Mouse (Mus musculus): ENCODE measurements around the gene A030003K21Rik. TPM values are rescaled to one million over a fixed set of nuclear protein-coding genes. Genes with fewer than 3 reads are reported as not detected.
"Not testable (repeated sequence)": the region's sequence is repeated elsewhere in the genome, so short reads cannot be mapped to it uniquely, and the experiment has no call there.

The A030003K21Rik gene
- not detected in 2 replicates for polyA plus RNA-seq (2012; ENCODE audit: insufficient read depth, insufficient read length, missing spikeins)

- H3K4me1 ChIP-seq (ENCODE audit: control insufficient read depth, insufficient read depth, insufficient read length, low read length) = not testable (repeated sequence)
Observed at GRCm38 (mm10) chr1:82943295-82943694, at the start of gene A030003K21Rik. A030003K21Rik (minus strand) TSS chr1:82943388.

GRCm38 (mm10) chr1:82992093-82992492, 48.9 kb upstream of the A030003K21Rik start:
- no peaks in the 10 kb centered on the region for H3K4me1 ChIP-seq (ENCODE audit: control insufficient read depth, insufficient read depth, insufficient read length, low read length)
- no peak overlapping the region for H3K4me3 ChIP-seq (ENCODE audit: insufficient read depth, low read depth, low read length)
- H3K27ac ChIP-seq (replicated peaks; ENCODE audit: low read depth, low read length) = no peak overlapping the region

More at GRCm38 (mm10) chr1:82943295-82943694, at the start of gene A030003K21Rik:
- not testable (repeated sequence) for H3K27ac ChIP-seq (replicated peaks; ENCODE audit: low read depth, low read length); H3K4me3 ChIP-seq (ENCODE audit: insufficient read depth, low read depth, low read length)

DNA sequence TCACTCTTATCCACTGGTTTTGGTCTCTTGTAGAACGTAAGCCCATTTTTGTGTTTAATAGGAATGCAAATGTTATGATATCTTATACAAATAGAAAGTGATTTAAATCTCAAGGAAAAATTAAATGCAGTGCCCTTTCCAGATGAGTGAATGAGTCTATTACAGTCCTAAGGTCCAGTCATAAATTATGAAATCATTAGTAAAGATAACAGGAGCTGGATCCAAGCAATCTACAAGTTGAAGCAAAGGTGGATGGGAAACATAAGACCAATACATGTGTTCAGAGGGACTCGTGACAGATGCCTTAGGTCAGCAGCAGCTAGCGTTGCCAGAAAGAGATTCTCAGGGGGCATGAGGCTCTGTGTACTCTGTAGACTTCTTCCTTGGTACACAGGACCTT, 48.4 kb upstream of the A030003K21Rik start:
- Histone ChIP-seq H3K4me1 (ENCODE audit: control insufficient read depth, insufficient read depth, insufficient read length, low read length) (no peaks in the 10 kb centered on the region), H3K27ac (replicated peaks; ENCODE audit: low read depth, low read length) (no peak overlapping the region), H3K4me3 (ENCODE audit: insufficient read depth, low read depth, low read length) (no peak overlapping the region)

- Histone ChIP-seq H3K27ac (replicated peaks; ENCODE audit: low read depth, low read length) (no peak overlapping the region), H3K4me1 (ENCODE audit: control insufficient read depth, insufficient read depth, insufficient read length, low read length) (no peaks in the 10 kb centered on the region), H3K4me3 (ENCODE audit: insufficient read depth, low read depth, low read length) (no peak overlapping the region)
Observed at GRCm38 (mm10) chr1:82991062-82991461, 47.9 kb upstream of the A030003K21Rik start.

DNA sequence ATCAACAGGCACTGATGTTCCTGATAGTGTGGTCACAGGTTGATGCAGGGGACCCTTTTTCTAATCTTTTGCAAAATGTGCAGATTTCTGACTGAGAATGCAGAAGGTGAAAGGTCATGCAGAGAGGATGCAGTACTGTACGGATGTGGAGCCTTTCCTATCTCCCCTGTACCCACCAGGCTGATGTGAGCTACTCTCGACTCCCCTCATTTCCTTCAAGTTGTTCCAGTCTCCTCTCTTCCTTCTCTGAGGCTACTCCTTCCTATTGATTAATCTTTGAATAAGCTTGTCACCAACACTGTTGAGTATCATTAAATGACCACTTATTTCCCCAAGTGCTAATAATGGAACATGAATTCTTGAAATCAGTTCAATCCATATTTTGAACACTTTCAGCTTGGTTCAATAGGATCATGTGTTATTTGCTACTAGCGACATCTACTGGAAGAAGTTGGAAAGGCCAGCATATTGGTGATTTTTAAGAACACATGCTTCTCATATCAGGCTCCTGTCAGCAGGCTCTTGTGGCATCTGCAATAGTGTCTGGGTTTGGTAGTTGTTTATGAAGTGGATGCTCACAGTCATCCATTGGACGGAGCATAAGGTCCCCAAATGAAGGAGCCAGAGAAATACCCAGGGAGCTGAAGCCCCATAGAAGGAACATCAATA, 44.5 kb upstream of the A030003K21Rik start:
- Histone ChIP-seq H3K4me1 (ENCODE audit: control insufficient read depth, insufficient read depth, insufficient read length, low read length) (no peaks in the 10 kb centered on the region), H3K4me3 (ENCODE audit: insufficient read depth, low read depth, low read length) (no peak overlapping the region), H3K27ac (replicated peaks; ENCODE audit: low read depth, low read length) (no peak overlapping the region)

DNA sequence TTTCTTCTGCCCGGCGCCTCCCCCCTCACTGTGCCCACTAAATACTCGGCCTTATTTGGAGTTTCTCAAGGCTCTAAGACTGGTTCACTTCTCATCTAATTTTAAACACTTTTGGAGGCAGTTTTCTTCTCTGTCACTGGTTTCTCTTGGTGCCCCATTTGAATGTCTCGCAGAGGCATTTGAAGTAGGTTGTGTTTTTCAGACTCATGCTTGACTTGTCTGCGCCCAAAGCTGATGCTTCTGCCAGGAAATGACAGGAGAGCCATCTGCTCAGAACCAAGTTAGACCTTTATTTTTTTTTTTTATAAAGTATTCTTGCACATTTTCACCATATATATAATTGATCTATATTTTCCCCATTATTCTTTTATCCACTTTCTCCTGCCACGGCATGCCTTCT, 43.5 kb upstream of the A030003K21Rik start:
- H3K4me3 ChIP-seq (ENCODE audit: insufficient read depth, low read depth, low read length) = no peak overlapping the region
- no peaks in the 10 kb centered on the region for H3K4me1 ChIP-seq (ENCODE audit: control insufficient read depth, insufficient read depth, insufficient read length, low read length)
- no peak overlapping the region for H3K27ac ChIP-seq (replicated peaks; ENCODE audit: low read depth, low read length)

DNA sequence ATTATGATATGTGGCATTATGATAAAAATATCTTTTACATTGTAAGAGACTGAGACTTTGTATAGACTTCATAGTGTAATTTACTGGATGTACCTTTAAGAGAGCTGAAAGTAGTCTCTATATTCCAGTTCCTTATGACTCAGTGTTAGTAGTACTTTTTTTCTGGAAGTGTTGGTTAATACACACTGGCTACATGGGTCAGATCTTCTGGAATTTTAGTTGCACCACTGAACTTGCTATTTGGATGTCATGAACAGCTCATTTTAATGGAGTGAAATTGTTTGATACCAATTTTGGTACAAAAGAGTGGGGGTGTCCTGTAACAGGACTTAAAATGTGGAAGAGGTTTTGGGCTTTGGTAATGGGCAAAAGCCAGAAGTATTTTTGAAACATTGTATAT, 34.7 kb upstream of the A030003K21Rik start:
- no peak overlapping the region for H3K4me3 ChIP-seq (ENCODE audit: insufficient read depth, low read depth, low read length)
- peaks cover 6% of the 10 kb centered on the region; the same call in 1 of the 2 replicates for H3K4me1 ChIP-seq (ENCODE audit: control insufficient read depth, insufficient read depth, insufficient read length, low read length)
- no peak overlapping the region for H3K27ac ChIP-seq (replicated peaks; ENCODE audit: low read depth, low read length)

- no peak overlapping the region for H3K4me3 ChIP-seq (ENCODE audit: insufficient read depth, low read depth, low read length)
Observed at GRCm38 (mm10) chr1:82975750-82976149, 32.6 kb upstream of the A030003K21Rik start.

DNA sequence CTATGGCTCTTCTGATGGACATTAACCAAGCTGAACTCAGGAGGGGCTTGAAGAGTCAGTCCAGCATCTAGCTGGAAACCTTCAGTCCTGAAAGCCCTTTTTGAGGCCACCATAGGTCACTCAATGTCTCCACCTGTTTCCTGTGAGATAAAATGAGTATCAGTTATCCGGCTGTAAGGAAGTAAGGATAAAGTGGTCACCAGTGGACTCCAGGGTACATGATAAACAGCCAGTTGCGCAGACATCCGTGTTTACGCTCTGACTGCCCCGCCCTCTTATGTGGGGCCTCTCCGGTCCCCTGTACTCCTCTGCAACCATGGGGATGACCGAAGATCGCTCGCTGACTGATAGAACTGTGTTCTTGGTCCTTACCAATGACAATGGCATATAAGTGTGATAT, 31.2 kb upstream of the A030003K21Rik start:
- Histone ChIP-seq H3K27ac (replicated peaks; ENCODE audit: low read depth, low read length) (no peak overlapping the region), H3K4me3 (ENCODE audit: insufficient read depth, low read depth, low read length) (no peak overlapping the region), H3K4me1 (ENCODE audit: control insufficient read depth, insufficient read depth, insufficient read length, low read length) (peaks cover 6% of the 10 kb centered on the region; the same call in 1 of the 2 replicates)

More at GRCm38 (mm10) chr1:82975750-82976149, 32.6 kb upstream of the A030003K21Rik start:
- H3K27ac ChIP-seq (replicated peaks; ENCODE audit: low read depth, low read length) = no peak overlapping the region
- H3K4me1 ChIP-seq (ENCODE audit: control insufficient read depth, insufficient read depth, insufficient read length, low read length) = peaks cover 6% of the 10 kb centered on the region; the same call in 1 of the 2 replicates

DNA sequence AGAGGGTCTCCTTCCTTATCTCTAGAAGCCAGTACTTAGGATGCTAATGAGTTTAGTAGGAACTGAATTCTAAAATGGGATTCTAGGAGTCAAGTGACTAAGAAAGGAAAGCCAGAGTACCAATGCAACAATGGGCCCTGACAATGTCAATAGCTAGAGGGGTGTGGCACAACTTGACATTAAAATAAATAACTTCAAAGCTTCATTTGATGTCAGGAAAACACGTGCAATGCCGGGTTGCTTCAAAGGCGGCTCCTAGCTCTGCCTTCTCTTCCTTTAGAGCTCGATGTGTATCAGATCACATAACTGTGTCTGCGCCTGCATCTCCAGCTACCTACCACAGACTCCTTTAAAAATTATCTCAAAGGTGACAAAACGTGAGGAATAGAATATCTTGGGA, 30.7 kb upstream of the A030003K21Rik start:
- H3K27ac ChIP-seq (replicated peaks; ENCODE audit: low read depth, low read length) = no peak overlapping the region
- peaks cover 6% of the 10 kb centered on the region; the same call in 1 of the 2 replicates for H3K4me1 ChIP-seq (ENCODE audit: control insufficient read depth, insufficient read depth, insufficient read length, low read length)
- H3K4me3 ChIP-seq (ENCODE audit: insufficient read depth, low read depth, low read length) = no peak overlapping the region

DNA sequence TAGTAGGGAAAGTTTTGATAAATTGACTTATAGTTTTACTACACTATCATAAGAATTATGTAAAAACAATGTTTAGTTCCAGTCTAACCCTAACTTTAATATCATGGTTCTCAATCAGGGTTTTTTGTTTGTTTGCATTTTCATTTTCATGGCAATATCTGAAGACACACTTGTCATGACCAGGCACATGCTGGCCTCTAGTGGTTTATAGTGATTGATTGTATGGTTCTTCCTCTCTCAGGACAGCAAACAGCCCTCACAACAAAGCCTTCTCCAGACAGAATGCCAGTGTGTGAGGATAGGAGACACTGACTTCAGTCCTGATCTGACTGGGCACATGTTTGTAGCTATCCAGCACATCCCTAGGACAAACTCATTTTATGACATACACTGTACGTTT, 30.1 kb upstream of the A030003K21Rik start:
- no peak overlapping the region for H3K27ac ChIP-seq (replicated peaks; ENCODE audit: low read depth, low read length)
- peaks cover 6% of the 10 kb centered on the region; the same call in 1 of the 2 replicates for H3K4me1 ChIP-seq (ENCODE audit: control insufficient read depth, insufficient read depth, insufficient read length, low read length)
- no peak overlapping the region for H3K4me3 ChIP-seq (ENCODE audit: insufficient read depth, low read depth, low read length)

DNA sequence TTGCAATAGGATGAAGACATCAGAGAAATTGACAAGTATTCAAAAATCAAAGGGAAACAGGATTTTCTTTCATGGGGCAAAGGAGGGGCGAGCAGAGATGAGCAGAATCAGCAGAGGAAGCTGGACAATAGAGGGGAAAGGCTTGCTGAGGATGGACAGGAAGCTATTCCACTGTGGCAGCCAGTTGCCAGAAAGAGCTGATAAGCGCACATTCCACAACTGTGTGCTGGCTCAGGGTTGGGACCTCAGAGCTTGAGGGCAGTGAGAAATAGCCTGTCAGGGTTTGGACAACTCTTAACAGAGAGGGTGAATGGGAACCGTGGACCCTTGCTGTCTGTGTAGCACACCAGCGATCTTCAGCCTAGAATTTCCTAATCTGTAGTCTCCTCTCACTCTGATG, 28.9 kb upstream of the A030003K21Rik start:
- no peak overlapping the region for H3K27ac ChIP-seq (replicated peaks; ENCODE audit: low read depth, low read length)
- peaks cover 6% of the 10 kb centered on the region; the same call in 1 of the 2 replicates for H3K4me1 ChIP-seq (ENCODE audit: control insufficient read depth, insufficient read depth, insufficient read length, low read length)

GRCm38 (mm10) chr1:82966413-82966812, 23.2 kb upstream of the A030003K21Rik start:
- no peaks in the 10 kb centered on the region for H3K4me1 ChIP-seq (ENCODE audit: control insufficient read depth, insufficient read depth, insufficient read length, low read length)
- H3K27ac ChIP-seq (replicated peaks; ENCODE audit: low read depth, low read length) = no peak overlapping the region
- H3K4me3 ChIP-seq (ENCODE audit: insufficient read depth, low read depth, low read length) = no peak overlapping the region

More for the DNA sequence above, 28.9 kb upstream of the A030003K21Rik start:
- H3K4me3 ChIP-seq (ENCODE audit: insufficient read depth, low read depth, low read length) = no peak overlapping the region

DNA sequence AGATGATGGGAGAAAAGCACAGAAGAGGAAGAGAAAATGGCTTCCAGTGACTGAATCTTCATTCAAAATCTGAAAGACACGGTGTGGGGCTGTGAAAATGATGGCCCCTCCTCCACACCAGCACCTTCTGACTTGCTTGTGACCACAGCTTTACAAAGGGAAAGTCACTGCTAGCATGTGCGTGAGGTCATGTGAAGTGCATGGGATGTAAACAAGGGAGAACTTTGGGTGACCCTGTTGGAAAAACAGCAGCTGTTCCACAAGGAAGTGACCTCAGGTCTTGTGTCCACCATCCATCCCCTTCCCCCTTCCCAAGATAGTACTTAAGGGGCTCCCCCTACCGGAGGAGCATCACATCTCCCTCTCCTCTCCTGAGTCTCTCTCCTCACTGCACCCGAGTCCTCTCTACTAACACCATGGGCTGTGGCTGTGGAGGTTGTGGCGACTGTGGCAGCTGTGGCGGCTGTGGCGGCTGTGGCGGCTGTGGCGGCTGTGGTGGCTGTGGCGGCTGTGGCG, 16.7 kb upstream of the A030003K21Rik start, which contains the start of gene Gm47955:
Gene Gm47955 (plus strand): TSS at position 417 of the 516 bp plus-strand sequence.
- H3K27ac ChIP-seq (replicated peaks; ENCODE audit: low read depth, low read length) = no peak within 1 kb of the TSS
- no peaks in the 10 kb centered on the region for H3K4me1 ChIP-seq (ENCODE audit: control insufficient read depth, insufficient read depth, insufficient read length, low read length)
- no peak within 1 kb of the TSS for H3K4me3 ChIP-seq (ENCODE audit: insufficient read depth, low read depth, low read length)

DNA sequence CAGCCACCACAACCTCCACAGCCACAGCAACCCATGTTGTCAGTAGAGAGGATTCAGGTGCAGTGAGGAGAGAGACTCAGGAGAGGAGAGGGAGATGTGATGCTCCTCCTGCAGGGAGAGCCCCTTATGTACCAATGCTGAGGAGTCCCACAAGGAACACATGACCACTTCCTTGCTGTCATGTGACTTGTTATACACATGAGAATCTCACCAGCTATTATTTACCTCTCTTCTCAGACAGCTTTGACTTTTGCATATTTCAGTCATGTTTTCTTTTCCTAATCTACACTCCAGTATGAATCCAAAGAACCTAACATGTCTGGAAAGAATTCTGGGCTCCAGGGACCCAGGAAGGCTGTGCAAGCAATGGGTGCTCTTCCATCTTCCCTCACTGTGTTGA, 12.7 kb upstream of the A030003K21Rik start, which contains the start of gene Gm7544:
Gene Gm7544 (minus strand): TSS at position 101 of the 400 bp plus-strand sequence.
- H3K27ac ChIP-seq (replicated peaks; ENCODE audit: low read depth, low read length); H3K4me1 ChIP-seq (ENCODE audit: control insufficient read depth, insufficient read depth, insufficient read length, low read length); H3K4me3 ChIP-seq (ENCODE audit: insufficient read depth, low read depth, low read length): not testable (repeated sequence)

GRCm38 (mm10) chr1:82948601-82949000, 5.4 kb upstream of the A030003K21Rik start:
- Histone ChIP-seq H3K4me1 (ENCODE audit: control insufficient read depth, insufficient read depth, insufficient read length, low read length) (no peaks in the 10 kb centered on the region), H3K4me3 (ENCODE audit: insufficient read depth, low read depth, low read length) (no peak overlapping the region), H3K27ac (replicated peaks; ENCODE audit: low read depth, low read length) (no peak overlapping the region)
